Mouse (Mus musculus): ENCODE data around the gene Limd1.

The Limd1 gene

GRCm38 (mm10) chr9:123478586-123479195, at the start of gene Limd1:
TSS of gene Limd1 (plus strand) at chr9:123478706.
- DNase-seq = peak; percentile 69

GRCm38 (mm10) chr9:123429863-123430262, 48.6 kb upstream of the Limd1 start:
- DNase-seq = no peak

- DNase-seq = peak; percentile 56
Observed at GRCm38 (mm10) chr9:123430973-123431372, 47.5 kb upstream of the Limd1 start.

- no peak for DNase-seq
Observed at GRCm38 (mm10) chr9:123438223-123438622, 40.3 kb upstream of the Limd1 start.

- DNase-seq = peak; percentile 46
Observed at GRCm38 (mm10) chr9:123440230-123441058, 38.1 kb upstream of the Limd1 start.

- peak; percentile 47 for DNase-seq
Observed at GRCm38 (mm10) chr9:123447101-123447500, 31.4 kb upstream of the Limd1 start.

- DNase-seq = no peak
Observed at GRCm38 (mm10) chr9:123448594-123448993, 29.9 kb upstream of the Limd1 start.

GRCm38 (mm10) chr9:123450174-123450573, 28.3 kb upstream of the Limd1 start:
- DNase-seq = peak; percentile 77

GRCm38 (mm10) chr9:123451772-123452171, 26.7 kb upstream of the Limd1 start:
- DNase-seq = no peak

- DNase-seq = peak; percentile 53
Observed at GRCm38 (mm10) chr9:123456634-123457602, 21.6 kb upstream of the Limd1 start.

GRCm38 (mm10) chr9:123457603-123458002, 20.9 kb upstream of the Limd1 start:
- peak; percentile 54 for DNase-seq

- peak; percentile 28 for DNase-seq
Observed at GRCm38 (mm10) chr9:123467141-123467620, 11.3 kb upstream of the Limd1 start.

GRCm38 (mm10) chr9:123468406-123469085, 10.0 kb upstream of the Limd1 start:
- no peak for DNase-seq

GRCm38 (mm10) chr9:123469087-123469486, 9.4 kb upstream of the Limd1 start:
- peak; percentile 31 for DNase-seq

- peak; percentile 43 for DNase-seq
Observed at GRCm38 (mm10) chr9:123473377-123473776, 5.1 kb upstream of the Limd1 start.

GRCm38 (mm10) chr9:123475569-123475968, 2.9 kb upstream of the Limd1 start:
- peak; percentile 51 for DNase-seq

- peak; percentile 67 for DNase-seq
Observed at GRCm38 (mm10) chr9:123478031-123478585, 398 bp upstream of the Limd1 start.

- DNase-seq = peak; percentile 38
Observed at GRCm38 (mm10) chr9:123479196-123479669, 727 bp downstream of the Limd1 start.

GRCm38 (mm10) chr9:123479876-123480252, 1.4 kb downstream of the Limd1 start:
- no peak for DNase-seq

- peak; percentile 40 for DNase-seq
Observed at GRCm38 (mm10) chr9:123480253-123480921, 1.9 kb downstream of the Limd1 start.

GRCm38 (mm10) chr9:123481136-123481535, 2.6 kb downstream of the Limd1 start:
- DNase-seq = no peak
